Mouse (Mus musculus) telencephalon, adult 2 months (tissue): ENCODE results near the gene Epha2.

Experiments
- DNase-seq: peaks from one replicate; pipeline ENCODE4 v3.0.0-alpha.2; 2011; ENCODE audit warnings: low read depth, low spot score

Gene Epha2

DNA sequence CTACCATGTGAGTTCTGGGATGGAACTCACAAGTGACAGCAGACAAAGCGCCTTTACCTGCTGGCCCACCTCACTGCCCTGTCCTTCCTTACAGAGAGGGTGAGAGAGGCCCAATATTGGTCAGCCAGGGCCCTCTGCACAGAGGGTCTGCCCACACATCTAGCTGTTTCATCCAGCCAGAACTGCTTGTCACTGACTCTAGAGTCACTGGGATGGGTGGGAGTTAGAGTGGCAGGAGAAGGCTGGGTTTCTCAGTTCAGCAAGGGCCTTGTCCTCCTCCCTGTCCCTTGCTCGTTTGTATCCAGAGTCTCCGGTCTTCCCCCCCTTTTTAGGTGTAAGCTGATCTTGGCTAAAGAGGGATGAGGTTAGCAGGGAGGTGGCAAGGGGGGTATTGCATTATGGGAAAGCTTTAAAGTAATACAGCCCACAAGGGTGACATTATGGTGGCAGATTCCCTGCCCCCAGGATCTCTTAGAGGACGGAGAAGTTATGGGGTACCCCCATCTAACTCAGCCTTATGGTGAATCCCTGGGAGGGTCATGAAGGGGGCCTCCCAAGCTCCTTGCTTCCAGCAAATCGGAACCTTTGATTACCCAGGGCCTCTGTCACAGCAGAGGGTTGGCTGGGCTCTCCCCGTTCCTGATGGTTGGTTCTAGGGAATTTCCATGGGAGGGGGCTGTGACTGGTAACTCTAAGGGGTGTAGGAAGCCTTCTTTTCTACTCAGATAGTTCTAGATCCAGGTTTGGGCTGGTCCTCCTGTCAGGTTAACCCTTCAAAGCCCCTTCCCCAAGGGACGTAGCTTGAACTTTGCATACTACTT lies 2.6 kb downstream of the Epha2 start:
- no peak for DNase-seq

DNA sequence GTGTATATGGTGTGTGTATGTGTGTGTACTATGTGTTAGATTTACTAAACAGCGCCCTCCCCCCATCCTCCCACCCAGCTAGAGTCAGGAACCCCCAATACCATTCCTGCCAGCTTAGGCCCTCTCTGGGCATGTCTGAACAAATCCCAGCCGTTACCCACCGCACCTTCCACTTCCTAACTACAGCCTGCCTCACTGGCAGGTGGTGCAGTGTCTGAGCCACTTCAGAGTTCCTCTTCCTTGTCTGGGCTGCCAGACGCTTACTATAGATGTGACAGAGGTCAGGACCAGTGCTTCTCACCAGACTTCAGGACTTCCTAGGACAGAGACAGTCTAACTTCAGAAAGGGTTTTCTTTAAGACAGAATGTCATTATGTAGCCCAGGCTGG lies 3.2 kb downstream of the Epha2 start:
- no peak for DNase-seq

GRCm38 (mm10) chr4:141306057-141306456 lies 5.0 kb downstream of the Epha2 start:
- no peak for DNase-seq

DNA sequence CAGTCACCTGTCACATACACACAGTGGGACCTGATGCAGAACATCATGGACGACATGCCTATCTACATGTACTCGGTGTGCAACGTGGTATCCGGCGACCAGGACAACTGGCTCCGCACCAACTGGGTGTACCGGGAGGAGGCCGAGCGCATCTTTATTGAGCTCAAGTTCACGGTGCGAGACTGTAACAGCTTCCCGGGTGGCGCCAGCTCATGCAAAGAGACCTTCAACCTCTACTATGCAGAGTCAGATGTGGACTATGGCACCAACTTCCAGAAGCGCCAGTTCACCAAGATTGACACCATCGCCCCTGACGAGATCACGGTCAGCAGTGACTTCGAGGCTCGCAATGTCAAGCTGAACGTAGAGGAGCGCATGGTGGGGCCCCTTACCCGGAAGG lies 7.3 kb downstream of the Epha2 start:
- DNase-seq: no peak

DNA sequence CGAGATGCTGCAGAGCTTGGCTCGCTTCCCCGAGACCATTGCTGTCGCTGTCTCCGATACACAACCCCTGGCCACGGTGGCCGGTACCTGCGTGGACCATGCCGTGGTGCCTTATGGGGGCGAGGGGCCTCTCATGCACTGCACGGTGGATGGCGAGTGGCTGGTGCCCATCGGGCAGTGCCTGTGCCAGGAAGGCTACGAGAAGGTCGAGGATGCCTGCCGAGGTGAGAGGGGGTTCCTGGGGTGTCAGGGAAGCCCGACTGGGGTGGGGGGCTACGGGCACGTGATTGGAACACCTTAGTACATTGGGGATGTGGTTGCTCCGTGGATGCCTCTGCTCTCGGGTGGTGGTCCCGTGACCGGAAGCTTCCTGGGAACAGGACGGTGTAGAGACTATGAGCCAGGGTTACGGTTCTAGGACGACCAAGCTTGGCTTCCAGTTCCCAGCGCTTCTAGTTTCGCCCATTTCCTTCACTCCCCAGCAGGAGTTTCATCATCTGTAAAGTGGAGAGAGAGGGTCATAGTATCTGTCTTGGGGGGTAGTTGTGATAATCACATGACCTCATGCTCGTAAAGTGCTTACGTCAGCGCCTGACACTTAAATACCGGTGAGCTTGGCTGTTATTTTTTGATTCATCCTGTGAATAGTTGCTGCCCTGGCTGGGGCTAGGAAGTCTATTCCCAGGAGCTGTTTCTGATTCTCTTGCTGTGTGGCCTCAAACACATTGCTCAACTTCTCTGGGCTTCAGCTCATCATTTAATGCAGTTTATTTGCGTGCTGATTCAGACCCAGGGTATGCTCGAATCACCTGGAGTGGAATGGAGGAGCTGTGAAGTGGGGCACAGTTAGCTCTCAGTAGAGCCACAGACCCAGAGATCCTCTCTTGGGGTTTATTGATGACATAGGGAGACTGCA lies 8.1 kb downstream of the Epha2 start:
- DNase-seq: no peak

DNA sequence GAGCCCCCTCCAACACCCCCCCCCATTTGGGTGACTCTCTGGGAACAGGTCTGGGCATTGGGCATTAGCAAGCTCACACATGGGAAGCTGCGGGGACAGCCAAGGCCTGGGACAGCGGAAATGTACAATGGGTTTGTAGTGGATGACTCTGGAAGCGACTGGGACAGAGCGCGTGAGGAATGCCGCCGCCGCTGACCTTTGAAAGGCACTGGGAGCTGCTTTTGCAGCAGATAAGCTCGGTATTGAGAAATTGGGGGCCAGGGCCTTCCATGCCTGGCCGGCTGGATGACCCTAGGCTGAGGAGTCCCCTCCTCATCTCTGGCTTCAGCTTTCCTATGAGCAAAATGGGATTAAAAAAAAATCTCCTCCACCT lies 8.7 kb downstream of the Epha2 start:
- DNase-seq: no peak

- DNase-seq: no peak
Observed at GRCm38 (mm10) chr4:141310191-141310606, 9.2 kb downstream of the Epha2 start.

DNA sequence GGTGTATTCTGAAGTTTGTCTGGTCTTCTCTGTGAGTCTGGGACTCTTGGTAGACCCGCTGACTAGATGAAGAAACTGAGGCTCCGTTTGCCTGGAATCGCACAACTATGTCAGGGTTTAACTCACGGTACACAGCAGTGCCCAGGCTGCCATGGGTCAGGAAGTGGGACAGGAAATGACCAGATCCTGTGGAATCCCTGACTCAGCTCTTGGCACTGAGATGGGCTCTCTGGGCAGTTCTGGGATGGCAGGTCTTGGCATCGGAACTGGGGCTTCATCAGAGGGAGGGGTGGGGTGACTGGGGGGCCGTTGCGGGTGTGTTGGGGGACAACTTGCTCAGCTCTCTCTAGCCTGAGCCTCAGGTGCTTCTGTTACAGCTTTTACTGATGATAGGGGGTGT lies 10.0 kb downstream of the Epha2 start:
- no peak for DNase-seq

GRCm38 (mm10) chr4:141311506-141311905 lies 10.5 kb downstream of the Epha2 start:
- no peak for DNase-seq

- no peak for DNase-seq
Observed at GRCm38 (mm10) chr4:141311908-141312307, 10.9 kb downstream of the Epha2 start.

GRCm38 (mm10) chr4:141312513-141313131 lies 11.6 kb downstream of the Epha2 start:
- DNase-seq: no peak

GRCm38 (mm10) chr4:141313481-141313880 lies 12.4 kb downstream of the Epha2 start:
- no peak for DNase-seq

DNA sequence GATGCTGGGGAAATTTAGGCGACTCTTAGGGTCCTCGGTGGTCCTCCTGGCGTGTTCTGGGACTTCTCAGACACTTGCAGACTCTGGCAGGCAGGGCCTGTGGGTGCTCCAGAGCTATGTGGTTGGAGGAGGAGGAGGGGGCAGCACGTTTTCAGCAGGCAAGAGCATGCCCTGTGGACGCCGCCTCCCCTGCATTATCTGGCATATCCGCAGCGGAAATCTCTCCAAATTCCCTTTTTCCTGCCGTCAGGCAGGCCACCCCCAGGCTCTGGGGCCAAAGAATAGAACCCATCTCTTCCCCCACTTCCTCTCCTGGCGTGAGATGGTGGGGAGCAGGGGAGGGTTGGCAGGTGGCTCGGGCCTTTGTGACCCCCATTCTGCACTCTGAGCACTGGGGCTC lies 12.9 kb downstream of the Epha2 start:
- DNase-seq: no peak

GRCm38 (mm10) chr4:141314745-141315144 lies 13.7 kb downstream of the Epha2 start:
- no peak for DNase-seq

GRCm38 (mm10) chr4:141316023-141316422 lies 15.0 kb downstream of the Epha2 start:
- DNase-seq: no peak

GRCm38 (mm10) chr4:141316498-141317180 lies 15.6 kb downstream of the Epha2 start:
- no peak for DNase-seq

- no peak for DNase-seq
Observed at GRCm38 (mm10) chr4:141317914-141318313, 16.9 kb downstream of the Epha2 start.

DNA sequence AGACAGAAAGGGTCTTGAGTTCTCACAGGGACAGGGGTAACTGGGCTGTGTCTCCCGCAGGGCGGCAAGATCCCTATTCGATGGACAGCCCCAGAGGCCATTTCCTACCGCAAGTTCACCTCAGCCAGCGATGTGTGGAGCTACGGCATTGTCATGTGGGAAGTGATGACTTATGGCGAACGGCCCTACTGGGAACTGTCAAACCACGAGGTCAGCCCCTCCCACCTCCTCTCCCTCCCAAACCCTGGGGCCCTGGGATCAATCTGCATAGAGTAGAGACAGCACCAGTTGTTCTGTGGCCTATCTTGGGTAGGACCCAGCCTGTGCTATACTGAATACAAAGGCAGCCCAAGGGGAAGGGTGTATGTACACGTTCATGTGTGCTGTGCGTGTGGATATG lies 21.5 kb downstream of the Epha2 start:
- DNase-seq: no peak

- no peak for DNase-seq
Observed at GRCm38 (mm10) chr4:141324771-141325191, 23.7 kb downstream of the Epha2 start.

GRCm38 (mm10) chr4:141325636-141326035 lies 24.6 kb downstream of the Epha2 start:
- no peak for DNase-seq

DNA sequence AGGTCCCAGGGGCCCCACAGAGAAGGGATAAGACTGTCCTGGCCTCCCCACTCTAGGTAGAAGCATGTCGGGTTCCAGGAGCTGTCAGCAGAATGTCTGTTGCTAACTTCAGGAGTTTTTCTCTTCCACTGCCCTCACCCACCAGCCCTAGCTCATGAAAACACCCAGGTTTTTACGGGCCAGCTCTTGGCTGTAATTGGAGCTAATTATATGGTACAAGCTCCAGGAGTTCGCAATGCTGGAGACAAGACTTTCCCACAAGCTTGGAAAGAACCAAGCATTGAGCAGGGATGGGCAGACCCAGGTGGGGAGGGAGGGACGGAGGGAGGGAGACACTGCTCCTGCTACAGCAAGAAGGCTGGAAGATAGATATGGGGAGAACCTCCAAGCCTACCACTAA lies 26.0 kb downstream of the Epha2 start:
- no peak for DNase-seq

GRCm38 (mm10) chr4:141328742-141329141 lies 27.7 kb downstream of the Epha2 start:
- no peak for DNase-seq
